Mouse (Mus musculus) olfactory bulb, adult 2 months (tissue): ENCODE results near the gene Ltb.

Source experiments
- CTCF ChIP-seq: fragments of 200-500 bp; IDR thresholded peaks from 2 replicates; pipeline ENCODE4 v1.5.1; 2012; ENCODE audit warnings: low read depth, mild to moderate bottlenecking, low read length, moderate library complexity; ENCODE audit not compliant: insufficient read depth
- POLR2A ChIP-seq: fragments of 200-500 bp; IDR thresholded peaks from 2 replicates; pipeline ENCODE4 v1.6.1; 2012; ENCODE audit warnings: mild to moderate bottlenecking, low read depth, low read length, moderate library complexity; ENCODE audit not compliant: insufficient read depth

DNA sequence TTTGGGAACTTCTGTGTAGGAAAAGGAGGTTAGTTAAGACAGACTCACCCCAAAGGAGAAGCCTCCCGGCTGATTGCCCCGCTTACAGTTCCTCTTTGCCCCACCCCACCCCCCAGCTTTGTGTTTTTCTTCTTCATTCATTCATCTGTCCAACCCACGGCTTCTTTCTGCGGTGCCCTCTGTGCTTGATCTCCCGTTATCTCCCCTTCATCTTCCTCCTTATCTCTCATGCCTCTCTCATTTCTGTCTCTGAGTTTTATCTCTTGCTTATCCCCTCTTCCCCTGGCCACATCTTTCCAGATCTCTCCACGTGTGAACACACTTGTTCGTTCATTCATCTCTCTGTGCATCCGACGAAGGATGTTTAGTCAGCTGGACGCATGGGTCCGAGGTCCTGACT, 6.9 kb downstream of the Ltb start:
- TF ChIP-seq CTCF (no peak), POLR2A (no peak)
